Mouse (Mus musculus): Measurements from ENCODE around the gene Klhl32.

DNA sequence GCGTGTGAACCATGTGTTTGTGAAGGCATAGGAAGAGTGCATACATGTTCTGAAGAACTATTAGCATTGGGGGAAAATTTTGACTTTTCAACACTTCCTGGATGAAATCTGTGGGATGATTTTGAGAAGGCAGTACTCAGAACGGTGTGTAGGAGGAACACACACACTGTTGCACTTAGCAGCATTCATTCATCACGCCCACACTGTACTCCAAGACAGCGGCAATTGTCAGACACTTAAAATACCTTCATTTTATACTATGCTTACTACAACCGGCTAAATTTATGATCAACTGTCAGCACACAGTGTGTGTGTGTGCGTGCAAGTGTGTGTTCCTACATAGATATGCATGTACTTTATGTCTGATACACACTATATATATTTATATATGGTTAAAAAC, 113.8 kb downstream of the Klhl32 start:
- TF ChIP-seq CTCF (IDR thresholded peaks at IDR 0.05; ENCODE audit: insufficient read depth, low read depth, low read length) (no peak), POLR2A (IDR thresholded peaks at IDR 0.05; ENCODE audit: insufficient read depth, low read depth, low read length) (no peak)

Data from olfactory bulb, adult 2 months (tissue).